Mouse (Mus musculus) inflammation-experienced regulatory T-cells, adult 6 months (primary cell): ENCODE data around the gene Gm21887. TPM values are rescaled to one million over a fixed set of nuclear protein-coding genes. Genes with fewer than 3 reads are reported as not detected.
"Not testable (repeated sequence)": the region's sequence is repeated elsewhere in the genome, so short reads cannot be mapped to it uniquely, and the experiment has no call there.

Experiments
- ATAC-seq: one replicate; pipeline ENCODE4 v1.8.0; 2017
- polyA plus RNA-seq, 3 experiments: library from polyadenylated mRNA; unstranded; fragments of 100-300 nt; shearing (Covaris generic); gene quantifications; one replicate each; pipeline ENCODE4 v1.2.1; 2017

Gm21887 gene
- polyA plus RNA-seq, 3 experiments from 2014 or later, result 0.88 to 24.9 (median 14.6) TPM

GRCm38 (mm10) chrX:170013421-170013820 lies 4.0 kb downstream of the Gm21887 start:
- not testable (repeated sequence) for ATAC-seq

GRCm38 (mm10) chrX:170014038-170014437 lies 4.6 kb downstream of the Gm21887 start:
- ATAC-seq, result not testable (repeated sequence)

- ATAC-seq, result not testable (repeated sequence)
These were observed 6.4 kb downstream of the Gm21887 start for GRCm38 (mm10) chrX:170015883-170016282.

- peak; percentile 24 for ATAC-seq
These were observed 8.1 kb downstream of the Gm21887 start for GRCm38 (mm10) chrX:170017333-170018245.

- not testable (repeated sequence) for ATAC-seq
These were observed 9.2 kb downstream of the Gm21887 start for GRCm38 (mm10) chrX:170018571-170019218.

- not testable (repeated sequence) for ATAC-seq
These were observed 9.9 kb downstream of the Gm21887 start for GRCm38 (mm10) chrX:170019219-170019953.

GRCm38 (mm10) chrX:170019954-170020689 lies 10.7 kb downstream of the Gm21887 start:
- peak; percentile 24 for ATAC-seq

- peak; percentile 22 for ATAC-seq
These were observed 11.2 kb downstream of the Gm21887 start for GRCm38 (mm10) chrX:170020690-170021050.

- ATAC-seq, result not testable (repeated sequence)
These were observed 11.7 kb downstream of the Gm21887 start for GRCm38 (mm10) chrX:170021205-170021604.

GRCm38 (mm10) chrX:170021750-170022461 lies 12.4 kb downstream of the Gm21887 start:
- ATAC-seq, result peak; percentile 45

Other genes starting within 250 kb of the Gm21887 start
- gene 4933400A11Rik, start 230.0 kb upstream of the Gm21887 start, polyA plus RNA-seq, result not detected